Mouse (Mus musculus): ENCODE measurements around the gene Sh3kbp1.

Gene Sh3kbp1

GRCm38 (mm10) chrX:159732845-159733244, 105.8 kb downstream of the Sh3kbp1 start:
- in situ Hi-C loops (cut with MboI; ENCODE audit: unreplicated experiment in 2 of 2) = no loop called here

GRCm38 (mm10) chrX:159733948-159734347, 106.9 kb downstream of the Sh3kbp1 start:
- in situ Hi-C loops (cut with MboI; ENCODE audit: unreplicated experiment in 2 of 2) = no loop called here

GRCm38 (mm10) chrX:159735513-159736099, 108.5 kb downstream of the Sh3kbp1 start:
- in situ Hi-C loops (cut with MboI; ENCODE audit: unreplicated experiment in 2 of 2) = no loop called here

- in situ Hi-C loops (cut with MboI; ENCODE audit: unreplicated experiment in 2 of 2) = no loop called here
Observed at GRCm38 (mm10) chrX:159737344-159737743, 110.3 kb downstream of the Sh3kbp1 start.

- in situ Hi-C loops (cut with MboI; ENCODE audit: unreplicated experiment in 2 of 2) = no loop called here
Observed at GRCm38 (mm10) chrX:159744035-159744434, 117.0 kb downstream of the Sh3kbp1 start.

GRCm38 (mm10) chrX:159744620-159745019, 117.5 kb downstream of the Sh3kbp1 start:
- in situ Hi-C loops (cut with MboI; ENCODE audit: unreplicated experiment in 2 of 2) = no loop called here

- in situ Hi-C loops (cut with MboI; ENCODE audit: unreplicated experiment in 2 of 2) = no loop called here
Observed at GRCm38 (mm10) chrX:159751834-159752233, 124.8 kb downstream of the Sh3kbp1 start.

- in situ Hi-C loops (cut with MboI; ENCODE audit: unreplicated experiment in 2 of 2) = loop anchor here in 1 of 2 experiments (5.0 kb wide), 1 partner anchor 49 kb away; no protein-coding TSS in a partner anchor
Observed at GRCm38 (mm10) chrX:159756261-159756660, 129.2 kb downstream of the Sh3kbp1 start.

GRCm38 (mm10) chrX:159756901-159757821, 130.1 kb downstream of the Sh3kbp1 start:
- in situ Hi-C loops (cut with MboI; ENCODE audit: unreplicated experiment in 2 of 2) = loop anchor here in 1 of 2 experiments (5.0 kb wide), 1 partner anchor 50 kb away; no protein-coding TSS in a partner anchor

GRCm38 (mm10) chrX:159757854-159758540, 130.9 kb downstream of the Sh3kbp1 start:
- in situ Hi-C loops (cut with MboI; ENCODE audit: unreplicated experiment in 2 of 2) = loop anchor here in 1 of 2 experiments (5.0 kb wide), 1 partner anchor 51 kb away; no protein-coding TSS in a partner anchor

- in situ Hi-C loops (cut with MboI; ENCODE audit: unreplicated experiment in 2 of 2) = no loop called here
Observed at GRCm38 (mm10) chrX:159763801-159764200, 136.7 kb downstream of the Sh3kbp1 start.

- in situ Hi-C loops (cut with MboI; ENCODE audit: unreplicated experiment in 2 of 2) = loop anchor here (5.0 kb wide), 2 partner anchors 89 to 139 kb away; partner anchors contain the start of gene Sh3kbp1 (in 2 of the 2)
Observed at GRCm38 (mm10) chrX:159765850-159766249, 138.8 kb downstream of the Sh3kbp1 start.

GRCm38 (mm10) chrX:159769005-159769404, 141.9 kb downstream of the Sh3kbp1 start:
- in situ Hi-C loops (cut with MboI; ENCODE audit: unreplicated experiment in 2 of 2) = loop anchor here (5.0 kb wide), 2 partner anchors 92 to 142 kb away; partner anchors contain the start of gene Sh3kbp1 (in 2 of the 2)

GRCm38 (mm10) chrX:159769773-159770172, 142.7 kb downstream of the Sh3kbp1 start:
- in situ Hi-C loops (cut with MboI; ENCODE audit: unreplicated experiment in 2 of 2) = loop anchor here (5.0 kb wide), 2 partner anchors 92 to 142 kb away; partner anchors contain the start of gene Sh3kbp1 (in 2 of the 2)

GRCm38 (mm10) chrX:159772137-159772536, 145.1 kb downstream of the Sh3kbp1 start:
- in situ Hi-C loops (cut with MboI; ENCODE audit: unreplicated experiment in 2 of 2) = no loop called here

GRCm38 (mm10) chrX:159775042-159775441, 148.0 kb downstream of the Sh3kbp1 start:
- in situ Hi-C loops (cut with MboI; ENCODE audit: unreplicated experiment in 2 of 2) = no loop called here

- in situ Hi-C loops (cut with MboI; ENCODE audit: unreplicated experiment in 2 of 2) = no loop called here
Observed at GRCm38 (mm10) chrX:159778787-159779186, 151.7 kb downstream of the Sh3kbp1 start.

- in situ Hi-C loops (cut with MboI; ENCODE audit: unreplicated experiment in 2 of 2) = no loop called here
Observed at GRCm38 (mm10) chrX:159790516-159790915, 163.4 kb downstream of the Sh3kbp1 start.

GRCm38 (mm10) chrX:159795603-159796002, 168.5 kb downstream of the Sh3kbp1 start:
- in situ Hi-C loops (cut with MboI; ENCODE audit: unreplicated experiment in 2 of 2) = no loop called here

GRCm38 (mm10) chrX:159804371-159804770, 177.3 kb downstream of the Sh3kbp1 start:
- in situ Hi-C loops (cut with MboI; ENCODE audit: unreplicated experiment in 2 of 2) = no loop called here

GRCm38 (mm10) chrX:159809510-159809909, 182.4 kb downstream of the Sh3kbp1 start:
- in situ Hi-C loops (cut with MboI; ENCODE audit: unreplicated experiment in 2 of 2) = no loop called here
